Comparison of ENCODE assay signal across 8 mouse cellular contexts in the genomic region with DNA sequence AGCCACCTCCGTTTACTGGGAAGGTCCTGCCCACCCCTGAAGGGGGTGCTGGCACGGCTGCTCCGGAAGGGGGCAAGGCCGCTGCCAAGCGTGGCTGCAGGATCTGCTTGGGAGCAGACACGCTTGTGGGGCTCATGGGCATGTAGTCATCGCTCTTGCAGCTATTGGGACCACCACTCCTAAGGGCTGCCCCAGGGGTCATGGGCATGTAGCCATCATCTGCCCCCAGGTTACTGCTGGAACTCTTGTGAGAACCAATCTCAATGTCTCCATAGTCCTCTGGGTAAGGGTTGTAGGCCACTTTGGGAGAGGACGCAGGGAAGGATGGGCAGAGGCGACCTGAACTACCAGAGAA. TPM values are rescaled to one million over a fixed set of nuclear protein-coding genes. Genes with fewer than 3 reads are reported as not detected.
DNase-seq lines count a peak whose midpoint lies in the region; ATAC-seq and TF ChIP-seq lines count a peak whose summit lies in the region.

No protein-coding gene starts in this region.

- TF ChIP-seq CTCF in thymus, adult 2 months (IDR thresholded peaks at IDR 0.05; ENCODE audit: borderline replicate concordance, control insufficient read depth, extremely low read depth, insufficient read depth, low read length, poor library complexity): no peak

- no peak for TF ChIP-seq POLR2A in thymus, adult 2 months (IDR thresholded peaks at IDR 0.05; ENCODE audit: control insufficient read depth, extremely low read depth, insufficient read depth, low read length, poor library complexity)

- peak overlapping the region; percentile 35; the same call in 1 of the 2 replicates for H3K27ac ChIP-seq in limb, embryonic 12.5 days
- no peak overlapping the region for H3K27ac ChIP-seq in stomach, embryonic 14.5 days (ENCODE audit: low read length)
- no peak overlapping the region for H3K27ac ChIP-seq in thymus, adult 2 months (ENCODE audit: control insufficient read depth, insufficient read depth, low read length)

- H3K9ac ChIP-seq in limb, embryonic 12.5 days (replicated peaks): peak overlapping the region; percentile 88
- peak overlapping the region; percentile 78 for H3K9ac ChIP-seq in stomach, embryonic 14.5 days (replicated peaks; ENCODE audit: low read depth, low read length)

- WGBS in limb, embryonic 12.5 days: 88% methylated on average over 9 of the region's 9 CpGs
- WGBS in stomach, embryonic 14.5 days: 94% methylated on average over 9 of the region's 9 CpGs
- 92% methylated on average over 9 of the region's 9 CpGs for WGBS in thymus, adult 2 months

- peaks cover 69% of the 10 kb centered on the region for H3K4me1 ChIP-seq in limb, embryonic 12.5 days (replicated peaks)
- H3K4me1 ChIP-seq in stomach, embryonic 14.5 days (ENCODE audit: control insufficient read depth, insufficient read depth, low read length): peaks cover 54% of the 10 kb centered on the region
- peaks cover 31% of the 10 kb centered on the region for H3K4me1 ChIP-seq in thymus, adult 2 months (replicated peaks; ENCODE audit: control insufficient read depth, insufficient read depth, low read length)

- H3K27me3 ChIP-seq in limb, embryonic 12.5 days: no peaks in the 10 kb centered on the region; the same call in 1 of the 2 replicates
- no peaks in the 10 kb centered on the region for H3K27me3 ChIP-seq in stomach, embryonic 14.5 days (ENCODE audit: control insufficient read depth, insufficient read depth, low read length)
- no peaks in the 10 kb centered on the region for H3K27me3 ChIP-seq in thymus, adult 2 months (ENCODE audit: control insufficient read depth, insufficient read depth, low read length)

- peak overlapping the region; percentile 81 for H3K4me3 ChIP-seq in limb, embryonic 12.5 days (replicated peaks)
- peak overlapping the region; percentile 71; the same call in 1 of the 2 replicates for H3K4me3 ChIP-seq in stomach, embryonic 14.5 days (ENCODE audit: low read depth, low read length)
- no peak overlapping the region for H3K4me3 ChIP-seq in thymus, adult 2 months (ENCODE audit: control insufficient read depth, insufficient read depth, low read length)

- no peaks in the 10 kb centered on the region for H3K9me3 ChIP-seq in limb, embryonic 12.5 days
- H3K9me3 ChIP-seq in stomach, embryonic 14.5 days (ENCODE audit: control insufficient read depth, low read depth, low read length): no peaks in the 10 kb centered on the region

- peak overlapping the region; percentile 94 for H3K4me2 ChIP-seq in limb, embryonic 12.5 days
- H3K4me2 ChIP-seq in stomach, embryonic 14.5 days (replicated peaks; ENCODE audit: low read depth, low read length): peak overlapping the region; percentile 92

- ATAC-seq in limb, embryonic 12.5 days (ENCODE audit: insufficient number of reproducible peaks, insufficient read depth, low FRiP score, low TSS enrichment, low read depth): no peak
- ATAC-seq in stomach, embryonic 14.5 days (ENCODE audit: insufficient number of reproducible peaks, insufficient read depth, low FRiP score, low read depth): no peak

- peaks cover 24% of the 10 kb centered on the region for H3K36me3 ChIP-seq in limb, embryonic 12.5 days
- H3K36me3 ChIP-seq in stomach, embryonic 14.5 days (ENCODE audit: control insufficient read depth, insufficient read depth, low read length): peaks cover 9% of the 10 kb centered on the region
- H3K36me3 ChIP-seq in thymus, adult 2 months (ENCODE audit: control insufficient read depth, insufficient read depth, low read length): no peaks in the 10 kb centered on the region

- DNase-seq in cerebellum, adult 11-12 months: peak; percentile 75
- no peak for DNase-seq in cerebellum, adult 11 months
- DNase-seq in right cerebral cortex, postnatal 14 days: peak; percentile 11
- no peak for DNase-seq in right cerebral cortex, adult 2 months (ENCODE audit: low spot score in 2 of 2)
- DNase-seq in ovary, adult 18-20 months (ENCODE audit: low spot score): no peak
- no peak for DNase-seq in thymus, adult 2 months

RNA-seq across cellular contexts. Expression of a gene that starts 2.0 kb away (rescaled TPM):
- 10.9 and 11.7 TPM in 2 replicates for polyA plus RNA-seq in limb, embryonic 12.5 days (2016; fragmentation: Nextera tagmentation; extraction: Ambion mirVana)
- 4.6 and 5.0 TPM in 2 replicates for polyA plus RNA-seq in stomach, embryonic 14.5 days (2014; fragmentation: Nextera tagmentation; extraction: Ambion mirVana)
- 17.1 and 20.4 TPM in 2 replicates for polyA plus RNA-seq in thymus, adult 2 months (2012; rRNA removed)

Comparison
In these comparisons a context has a peak if more than half of its experiments do, and no peak if none do; other contexts are left out.
1. DNase-seq: peak in cerebellum, adult 11-12 months (single experiment) and right cerebral cortex, postnatal 14 days (single experiment); none in cerebellum, adult 11 months (single experiment), right cerebral cortex, adult 2 months (0 of 2), ovary, adult 18-20 months (single experiment) and thymus, adult 2 months (single experiment).